Mouse (Mus musculus): Measurements from ENCODE around the gene Pth2. TPM values are rescaled to one million over a fixed set of nuclear protein-coding genes. Genes with fewer than 3 reads are reported as not detected.

Gene Pth2
- polyA plus RNA-seq, 1 experiment from 2014 or later = 0.53 TPM

DNA sequence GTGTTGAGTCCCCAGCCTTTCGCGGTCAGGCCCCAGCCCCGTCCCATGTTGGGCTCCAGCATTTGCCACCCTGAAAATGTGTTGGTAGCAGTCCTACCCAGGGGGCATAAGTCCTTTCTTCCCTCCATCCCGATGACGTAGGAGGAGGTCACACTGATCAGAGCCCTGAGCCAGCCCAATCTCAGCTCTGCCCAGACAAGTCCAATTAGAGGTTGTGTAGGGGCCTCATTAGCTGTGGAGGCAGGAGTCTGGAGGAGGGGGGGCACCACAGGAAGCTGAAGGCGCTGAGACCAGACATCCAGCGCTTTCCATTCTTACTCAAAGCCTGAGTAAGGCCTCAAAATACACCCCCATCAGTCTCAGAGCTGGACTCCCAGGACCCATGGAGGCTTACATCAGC, 5.1 kb downstream of the Pth2 start:
- no peak for DNase-seq (ENCODE audit: low spot score, missing footprints)
- Histone ChIP-seq H3K9me3 (ENCODE audit: control insufficient read depth, low read length) (no peaks in the 10 kb centered on the region), H3K27me3 (ENCODE audit: control insufficient read depth, insufficient read depth, low read length) (peaks cover 44% of the 10 kb centered on the region), H3K27ac (ENCODE audit: low read depth, low read length) (no peak overlapping the region), H3K36me3 (ENCODE audit: control insufficient read depth, insufficient read depth, low read length) (no peaks in the 10 kb centered on the region), H3K4me3 (ENCODE audit: low read depth, low read length) (no peak overlapping the region), H3K4me1 (ENCODE audit: control insufficient read depth, insufficient read depth, low read length) (peaks cover 5% of the 10 kb centered on the region), H3K4me2 (no peak overlapping the region), H3K9ac (ENCODE audit: low read length) (no peak overlapping the region)
- WGBS = 68% methylated on average over 7 of the region's 7 CpGs
- ATAC-seq (ENCODE audit: low FRiP score) = no peak

DNA sequence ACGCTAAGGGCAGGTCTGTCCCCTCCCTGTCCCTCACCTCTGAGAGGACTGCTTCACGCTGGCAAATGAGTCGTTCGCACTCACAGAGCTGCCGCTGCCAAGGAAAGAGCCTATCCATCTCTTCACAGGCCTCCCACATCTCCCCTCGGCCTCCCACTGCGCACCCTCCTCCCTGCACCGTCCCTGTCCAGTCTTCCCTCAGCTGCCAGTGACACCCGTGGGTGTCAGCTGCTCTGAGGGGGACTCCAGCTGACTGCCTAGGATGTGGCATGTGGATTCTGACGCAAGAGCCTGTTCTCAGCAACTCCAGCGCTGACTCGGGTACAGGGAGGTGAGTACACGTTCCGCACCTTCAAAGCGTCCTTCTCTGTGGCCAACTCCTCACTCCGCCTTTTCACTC, 8.8 kb downstream of the Pth2 start:
- Histone ChIP-seq H3K27me3 (ENCODE audit: control insufficient read depth, insufficient read depth, low read length) (peaks cover 8% of the 10 kb centered on the region), H3K4me3 (ENCODE audit: low read depth, low read length) (no peak overlapping the region)
- 63% methylated on average over 16 of the region's 16 CpGs for WGBS

DNA sequence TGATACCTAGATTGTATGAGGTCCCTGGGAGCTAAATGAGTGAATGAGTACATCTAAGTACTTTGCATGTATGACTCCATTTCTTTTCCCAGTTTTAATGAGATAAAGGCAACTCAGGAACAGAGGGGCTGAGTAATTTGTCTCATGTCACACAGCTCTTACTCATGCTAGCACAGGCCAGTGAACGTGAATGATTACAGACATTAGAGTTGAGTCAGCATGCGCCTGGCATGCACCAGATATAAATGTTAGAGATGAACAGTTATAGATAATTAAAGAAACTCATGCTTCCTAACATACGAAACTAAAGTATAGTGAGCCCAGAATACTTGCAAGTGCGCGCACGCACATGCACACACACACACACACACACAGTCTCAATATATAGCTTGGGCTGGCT, 9.4 kb downstream of the Pth2 start:
- no peak for ATAC-seq (ENCODE audit: low FRiP score)
- Histone ChIP-seq H3K9ac (ENCODE audit: low read length) (no peak overlapping the region), H3K36me3 (ENCODE audit: control insufficient read depth, insufficient read depth, low read length) (no peaks in the 10 kb centered on the region), H3K27ac (ENCODE audit: low read depth, low read length) (no peak overlapping the region), H3K27me3 (ENCODE audit: control insufficient read depth, insufficient read depth, low read length) (peaks cover 4% of the 10 kb centered on the region; the same call in 1 of the 2 replicates), H3K4me3 (ENCODE audit: low read depth, low read length) (no peak overlapping the region), H3K4me2 (no peak overlapping the region), H3K9me3 (ENCODE audit: control insufficient read depth, low read length) (no peaks in the 10 kb centered on the region), H3K4me1 (ENCODE audit: control insufficient read depth, insufficient read depth, low read length) (no peaks in the 10 kb centered on the region)
- no peak for DNase-seq (ENCODE audit: low spot score, missing footprints)
- 92% methylated on average over 6 of the region's 6 CpGs for WGBS

More for the DNA sequence above, 8.8 kb downstream of the Pth2 start:
- no peak overlapping the region for H3K9ac ChIP-seq (ENCODE audit: low read length)
- DNase-seq (ENCODE audit: low spot score, missing footprints) (no peak), ATAC-seq (ENCODE audit: low FRiP score) (no peak)
- no peaks in the 10 kb centered on the region for H3K9me3 ChIP-seq (ENCODE audit: control insufficient read depth, low read length)
- no peaks in the 10 kb centered on the region for H3K4me1 ChIP-seq (ENCODE audit: control insufficient read depth, insufficient read depth, low read length)
- H3K27ac ChIP-seq (ENCODE audit: low read depth, low read length) = no peak overlapping the region
- no peaks in the 10 kb centered on the region for H3K36me3 ChIP-seq (ENCODE audit: control insufficient read depth, insufficient read depth, low read length)
- H3K4me2 ChIP-seq = no peak overlapping the region

DNA sequence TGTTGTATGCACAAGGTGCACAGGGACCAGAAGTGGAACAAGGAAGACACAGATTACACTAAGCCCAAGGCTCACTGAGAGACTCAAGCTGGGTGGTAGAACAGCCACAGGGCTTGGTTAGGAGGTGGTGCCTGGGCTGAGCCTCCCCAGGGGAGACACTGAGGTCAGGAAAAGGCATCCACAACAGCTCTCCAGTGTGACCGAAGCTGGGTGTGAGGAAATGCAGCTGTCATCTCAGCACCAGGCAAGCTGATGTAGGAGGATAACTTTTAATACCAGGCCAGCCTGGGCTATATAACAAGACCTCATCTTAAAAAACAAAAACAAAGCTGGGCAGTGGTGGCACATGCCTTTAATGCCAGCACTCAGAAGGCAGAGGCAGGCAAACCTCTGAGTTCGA, 10.4 kb downstream of the Pth2 start:
- no peak overlapping the region for H3K4me3 ChIP-seq (ENCODE audit: low read depth, low read length)
- H3K9me3 ChIP-seq (ENCODE audit: control insufficient read depth, low read length) = no peaks in the 10 kb centered on the region
- DNase-seq (ENCODE audit: low spot score, missing footprints) (no peak), ATAC-seq (ENCODE audit: low FRiP score) (no peak)
- H3K27ac ChIP-seq (ENCODE audit: low read depth, low read length) = no peak overlapping the region
- WGBS = 76% methylated on average over 2 of the region's 2 CpGs
- H3K4me1 ChIP-seq (ENCODE audit: control insufficient read depth, insufficient read depth, low read length) = no peaks in the 10 kb centered on the region
- H3K4me2 ChIP-seq = no peak overlapping the region
- H3K27me3 ChIP-seq (ENCODE audit: control insufficient read depth, insufficient read depth, low read length) = peaks cover 4% of the 10 kb centered on the region; the same call in 1 of the 2 replicates
- H3K9ac ChIP-seq (ENCODE audit: low read length) = no peak overlapping the region
- no peaks in the 10 kb centered on the region for H3K36me3 ChIP-seq (ENCODE audit: control insufficient read depth, insufficient read depth, low read length)

DNA sequence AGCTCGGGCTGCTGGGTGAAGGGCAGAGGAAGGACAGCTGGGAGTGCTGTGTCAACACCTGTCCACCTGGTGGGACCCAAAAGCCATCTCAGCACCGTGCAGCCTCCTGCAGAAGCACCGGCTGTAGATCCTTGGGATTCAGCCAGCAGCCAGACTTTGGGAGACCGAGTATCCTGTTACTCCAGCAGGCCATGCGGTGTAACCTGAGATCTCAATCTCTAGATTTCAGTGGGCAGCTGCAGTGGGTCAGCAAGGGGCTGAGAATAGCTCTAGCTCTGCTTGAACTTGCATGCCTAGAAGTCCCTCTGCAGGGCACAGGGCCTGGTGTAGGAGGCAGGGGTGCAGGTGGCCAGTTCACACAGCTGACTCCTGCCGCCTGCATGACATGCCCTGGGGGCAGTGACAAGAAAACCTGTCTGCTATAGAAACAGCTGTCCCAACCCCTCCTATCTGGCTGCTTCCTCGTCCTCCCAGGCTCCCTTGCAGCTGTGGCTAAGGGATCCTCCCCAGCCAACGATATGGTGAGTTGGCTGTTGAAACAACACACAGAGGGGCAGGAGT, 11.1 kb downstream of the Pth2 start:
- Histone ChIP-seq H3K27me3 (ENCODE audit: control insufficient read depth, insufficient read depth, low read length) (peaks cover 4% of the 10 kb centered on the region; the same call in 1 of the 2 replicates), H3K9me3 (ENCODE audit: control insufficient read depth, low read length) (no peaks in the 10 kb centered on the region), H3K9ac (ENCODE audit: low read length) (no peak overlapping the region), H3K4me2 (no peak overlapping the region), H3K4me3 (ENCODE audit: low read depth, low read length) (no peak overlapping the region), H3K36me3 (ENCODE audit: control insufficient read depth, insufficient read depth, low read length) (no peaks in the 10 kb centered on the region), H3K27ac (ENCODE audit: low read depth, low read length) (no peak overlapping the region), H3K4me1 (ENCODE audit: control insufficient read depth, insufficient read depth, low read length) (no peaks in the 10 kb centered on the region)
- ATAC-seq (ENCODE audit: low FRiP score) = no peak
- no peak for DNase-seq (ENCODE audit: low spot score, missing footprints)
- WGBS = 33% methylated on average over 8 of the region's 8 CpGs

DNA sequence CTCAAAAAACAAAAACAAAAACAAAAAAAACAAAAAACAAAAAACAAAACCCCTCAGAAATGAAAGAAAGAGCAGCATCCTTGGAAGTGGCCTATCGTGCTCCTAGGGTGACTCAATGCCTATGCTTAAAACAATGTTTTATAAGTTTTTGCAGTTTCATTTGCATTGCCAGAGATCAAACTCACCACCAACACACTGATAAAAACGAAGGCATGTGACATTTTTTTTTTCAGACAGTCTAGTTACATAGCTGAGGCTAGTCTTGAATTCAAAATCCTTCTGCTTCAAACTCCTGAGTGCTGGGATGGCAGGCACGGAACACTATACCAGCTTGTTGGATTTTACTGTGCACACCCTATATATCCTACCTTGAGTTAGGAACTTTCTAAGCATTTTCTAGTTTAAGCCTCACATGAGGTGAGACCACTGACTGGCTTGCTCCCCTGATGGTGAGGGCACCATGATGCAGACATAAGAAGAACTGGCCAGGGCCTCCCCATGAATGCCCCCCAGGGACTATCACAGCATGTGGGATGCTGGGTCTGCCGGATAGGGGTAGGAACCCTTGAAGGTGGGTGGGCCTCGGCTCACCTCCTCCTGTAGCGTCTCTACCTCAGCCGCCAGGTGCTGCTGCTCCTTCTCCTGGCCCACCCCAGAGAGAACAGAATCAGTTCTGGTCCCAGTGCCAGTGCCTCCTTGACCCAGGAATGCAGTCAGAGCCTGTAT, 12.0 kb downstream of the Pth2 start:
- no peaks in the 10 kb centered on the region for H3K9me3 ChIP-seq (ENCODE audit: control insufficient read depth, low read length)
- H3K4me3 ChIP-seq (ENCODE audit: low read depth, low read length) = no peak overlapping the region
- H3K4me2 ChIP-seq = no peak overlapping the region
- no peak overlapping the region for H3K9ac ChIP-seq (ENCODE audit: low read length)
- 80% methylated on average over 7 of the region's 7 CpGs for WGBS
- no peak overlapping the region for H3K27ac ChIP-seq (ENCODE audit: low read depth, low read length)
- H3K4me1 ChIP-seq (ENCODE audit: control insufficient read depth, insufficient read depth, low read length) = no peaks in the 10 kb centered on the region
- peaks cover 4% of the 10 kb centered on the region; the same call in 1 of the 2 replicates for H3K27me3 ChIP-seq (ENCODE audit: control insufficient read depth, insufficient read depth, low read length)
- DNase-seq (ENCODE audit: low spot score, missing footprints) (no peak), ATAC-seq (ENCODE audit: low FRiP score) (no peak)
- H3K36me3 ChIP-seq (ENCODE audit: control insufficient read depth, insufficient read depth, low read length) = no peaks in the 10 kb centered on the region

DNA sequence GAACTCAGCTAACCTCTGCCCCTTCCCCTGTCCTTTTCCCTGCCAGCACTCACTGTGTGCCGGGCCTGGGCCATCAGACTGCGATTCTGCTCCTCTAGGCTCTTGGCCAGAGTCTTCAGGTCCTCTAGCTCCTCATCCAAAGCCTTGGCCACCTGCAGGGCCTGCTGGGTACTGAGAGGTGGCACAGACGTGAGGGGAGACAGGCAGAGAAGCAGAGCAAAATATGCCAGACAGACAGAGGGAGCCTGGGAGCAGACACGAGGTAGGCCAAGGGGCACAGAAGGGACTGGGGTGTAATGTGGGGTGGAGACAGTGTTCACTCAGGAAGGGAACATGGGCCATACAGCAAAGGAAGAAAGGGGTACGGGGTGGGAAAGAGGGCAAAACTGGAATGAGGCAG, 12.6 kb downstream of the Pth2 start:
- no peak overlapping the region for H3K4me3 ChIP-seq (ENCODE audit: low read depth, low read length)
- no peaks in the 10 kb centered on the region for H3K4me1 ChIP-seq (ENCODE audit: control insufficient read depth, insufficient read depth, low read length)
- H3K27me3 ChIP-seq (ENCODE audit: control insufficient read depth, insufficient read depth, low read length) = peaks cover 4% of the 10 kb centered on the region; the same call in 1 of the 2 replicates
- ATAC-seq (ENCODE audit: low FRiP score) = no peak
- no peak for DNase-seq (ENCODE audit: low spot score, missing footprints)
- H3K4me2 ChIP-seq = no peak overlapping the region
- H3K27ac ChIP-seq (ENCODE audit: low read depth, low read length) = no peak overlapping the region
- H3K36me3 ChIP-seq (ENCODE audit: control insufficient read depth, insufficient read depth, low read length) = no peaks in the 10 kb centered on the region
- no peaks in the 10 kb centered on the region for H3K9me3 ChIP-seq (ENCODE audit: control insufficient read depth, low read length)
- no peak overlapping the region for H3K9ac ChIP-seq (ENCODE audit: low read length)
- 67% methylated on average over 5 of the region's 5 CpGs for WGBS

DNA sequence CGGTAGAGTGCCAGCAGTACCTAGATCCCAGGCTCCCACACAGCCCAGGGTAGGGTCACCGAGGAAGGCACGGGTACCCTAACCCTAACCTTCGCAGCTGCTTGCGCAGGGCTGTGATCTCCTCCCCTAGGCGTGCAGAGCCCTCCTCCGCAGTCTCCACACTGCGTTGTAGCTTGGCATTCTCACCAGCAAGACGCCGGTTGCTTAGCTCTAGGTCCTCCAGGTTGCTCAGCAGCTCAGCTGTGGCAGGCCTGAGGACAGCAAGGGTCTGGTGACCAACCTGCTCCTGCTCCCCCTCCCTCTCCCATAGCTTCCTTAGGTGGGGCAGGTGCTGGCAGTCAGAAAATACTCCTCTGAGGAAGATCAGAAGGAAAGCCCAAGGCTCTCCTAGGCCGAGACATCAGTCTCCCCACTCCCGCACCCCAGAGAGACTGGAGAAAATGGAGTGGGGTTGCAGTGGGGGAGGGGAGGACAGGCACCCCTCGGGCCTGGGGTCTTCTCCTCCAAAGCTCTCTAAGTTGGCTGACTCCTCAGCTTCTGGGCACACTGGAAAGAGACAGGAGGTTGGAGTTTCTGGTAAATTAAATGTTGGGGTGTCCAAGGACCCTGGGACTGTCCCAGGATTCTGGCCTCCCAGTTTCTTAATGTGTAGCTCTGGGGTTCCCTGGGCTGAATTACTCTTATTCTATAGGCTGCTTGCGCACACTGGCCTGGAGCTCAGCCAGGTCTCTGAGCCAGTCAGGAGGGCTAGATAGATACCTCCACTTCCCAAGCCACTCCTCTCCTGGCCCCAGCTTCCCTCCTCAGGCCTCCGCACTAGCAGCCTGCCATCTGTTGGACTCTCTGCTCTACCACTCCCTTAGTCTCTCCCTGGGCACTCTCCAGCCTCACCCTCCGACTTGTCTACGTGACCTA, 13.3 kb downstream of the Pth2 start:
- DNase-seq (ENCODE audit: low spot score, missing footprints) = no peak
- Histone ChIP-seq H3K27me3 (ENCODE audit: control insufficient read depth, insufficient read depth, low read length) (peaks cover 4% of the 10 kb centered on the region; the same call in 1 of the 2 replicates), H3K4me3 (ENCODE audit: low read depth, low read length) (no peak overlapping the region), H3K4me2 (no peak overlapping the region), H3K9me3 (ENCODE audit: control insufficient read depth, low read length) (no peaks in the 10 kb centered on the region), H3K9ac (ENCODE audit: low read length) (no peak overlapping the region), H3K4me1 (ENCODE audit: control insufficient read depth, insufficient read depth, low read length) (no peaks in the 10 kb centered on the region), H3K27ac (ENCODE audit: low read depth, low read length) (no peak overlapping the region), H3K36me3 (ENCODE audit: control insufficient read depth, insufficient read depth, low read length) (no peaks in the 10 kb centered on the region)
- whole genome bisulfite sequencing = 79% methylated on average over 17 of the region's 17 CpGs
- no peak for ATAC-seq (ENCODE audit: low FRiP score)

Measured in midbrain, embryonic 11.5 days (tissue).